In the genomic region with DNA sequence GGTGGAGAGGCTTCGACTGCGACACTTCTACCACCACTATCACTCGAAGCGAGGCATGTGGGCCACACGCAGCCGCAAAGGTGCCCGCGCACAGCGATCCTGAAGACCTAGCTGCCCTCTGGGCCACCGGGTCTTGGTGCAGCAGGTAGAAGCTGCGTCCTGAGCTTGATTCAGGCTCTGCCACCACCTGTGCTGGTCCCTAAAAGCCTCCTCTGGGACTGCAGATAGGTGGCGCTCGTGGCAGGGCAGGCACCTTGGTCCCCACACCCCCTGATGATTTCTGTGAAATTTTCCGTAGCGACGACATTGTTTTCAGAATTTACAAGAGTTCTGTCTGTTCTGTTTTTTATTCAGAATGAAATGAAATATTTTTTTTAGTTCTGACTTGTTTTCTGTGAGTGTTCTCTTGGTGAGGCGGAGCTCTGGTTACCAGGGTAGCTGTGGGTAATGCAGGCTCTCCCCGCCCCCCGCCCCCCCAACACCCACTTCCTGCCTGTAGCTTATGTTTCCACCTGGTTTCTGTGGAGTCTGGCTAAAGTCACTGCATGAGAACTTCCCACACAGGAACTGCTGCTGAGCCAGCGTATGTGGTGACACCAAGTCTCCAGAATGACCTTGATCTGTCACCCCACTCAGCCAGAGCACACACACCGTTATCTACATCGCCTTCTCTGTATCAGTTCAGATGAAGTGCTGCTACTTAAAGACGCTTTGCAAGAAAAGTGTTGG, we compare ENCODE assay signal across 10 mouse cellular contexts. TPM values are rescaled to one million over a fixed set of nuclear protein-coding genes. Genes with fewer than 3 reads are reported as not detected.
DNase-seq lines count a peak whose midpoint lies in the region; ATAC-seq and TF ChIP-seq lines count a peak whose summit lies in the region.
"Had no signal": no experiment of that assay in that cellular context is flagged by ENCODE, and none has a peak within 500 bp of the region (broad histone marks: within the 10 kb centered on the region; RNA-seq: fewer than 3 reads in every experiment).

No protein-coding gene starts in this region.

- no peaks in the 10 kb centered on the region for H3K9me3 ChIP-seq in limb, embryonic 12.5 days
- H3K9me3 ChIP-seq in hindbrain, embryonic 10.5 days = no peaks in the 10 kb centered on the region

- no peak overlapping the region for H3K4me3 ChIP-seq in gastrocnemius, adult 2 months
- H3K4me3 ChIP-seq in testis, adult 2 months (ENCODE audit: control insufficient read depth, low read depth, low read length) = no peak overlapping the region
- no peak overlapping the region for H3K4me3 ChIP-seq in limb, embryonic 12.5 days (replicated peaks)
- H3K4me3 ChIP-seq in olfactory bulb, adult 2 months (ENCODE audit: insufficient read depth, low read depth, low read length) = no peak overlapping the region
- H3K4me3 ChIP-seq in hindbrain, embryonic 10.5 days = no peak overlapping the region

- no peak overlapping the region for H3K9ac ChIP-seq in limb, embryonic 12.5 days (replicated peaks)

- WGBS in limb, embryonic 12.5 days = 29% methylated on average over 23 of the region's 23 CpGs
- WGBS in olfactory bulb, adult 2 months = 45% methylated on average over 23 of the region's 23 CpGs
- 35% methylated on average over 23 of the region's 23 CpGs for WGBS in hindbrain, embryonic 10.5 days

- DNase-seq in gastrocnemius, adult 2 months = no peak
- DNase-seq in gastrocnemius, postnatal 4 days (ENCODE audit: low spot score in 2 of 2) = no peak
- no peak for DNase-seq in testis, postnatal 10 days (ENCODE audit: low spot score)
- no peak for DNase-seq in gastrocnemius, postnatal 25 days
- no peak for DNase-seq in hindbrain, embryonic 10.5 days (ENCODE audit: low spot score)

- TF ChIP-seq POLR2A in testis, adult 2 months (IDR thresholded peaks at IDR 0.05; ENCODE audit: control insufficient read depth, low read depth, low read length) = no peak
- no peak for TF ChIP-seq POLR2A in olfactory bulb, adult 2 months (IDR thresholded peaks at IDR 0.05; ENCODE audit: insufficient read depth, low read depth, low read length)

- H3K36me3 ChIP-seq in testis, adult 2 months (ENCODE audit: control insufficient read depth, insufficient read depth, low read length) = no peaks in the 10 kb centered on the region
- peaks cover 18% of the 10 kb centered on the region for H3K36me3 ChIP-seq in limb, embryonic 12.5 days
- H3K36me3 ChIP-seq in hindbrain, embryonic 10.5 days = peaks cover 17% of the 10 kb centered on the region

- intact Hi-C loops in gastrocnemius, adult 2 months (cut with DNase I) = loop anchor here (5.0 kb wide), 1 partner anchor 105 kb away; no protein-coding TSS in a partner anchor

- no peak overlapping the region for H3K27ac ChIP-seq in gastrocnemius, adult 2 months
- no peak overlapping the region for H3K27ac ChIP-seq in testis, adult 2 months (ENCODE audit: control insufficient read depth, insufficient read depth, low read depth, low read length)
- no peak overlapping the region for H3K27ac ChIP-seq in limb, embryonic 12.5 days
- no peak overlapping the region for H3K27ac ChIP-seq in olfactory bulb, adult 2 months (ENCODE audit: insufficient read depth, low read depth, low read length)
- no peak overlapping the region for H3K27ac ChIP-seq in hindbrain, embryonic 10.5 days

- ATAC-seq in limb, embryonic 12.5 days (ENCODE audit: insufficient number of reproducible peaks, insufficient read depth, low FRiP score, low TSS enrichment, low read depth) = no peak
- ATAC-seq: Patski had no signal

- no peaks in the 10 kb centered on the region for H3K27me3 ChIP-seq in testis, adult 2 months (ENCODE audit: control insufficient read depth, insufficient read depth, low read length)
- peaks cover 32% of the 10 kb centered on the region for H3K27me3 ChIP-seq in limb, embryonic 12.5 days
- peaks cover 47% of the 10 kb centered on the region for H3K27me3 ChIP-seq in hindbrain, embryonic 10.5 days (ENCODE audit: insufficient read depth, poor library complexity, severe bottlenecking)

- peak; percentile 62 for TF ChIP-seq CTCF in gastrocnemius, adult 2 months (IDR thresholded peaks at IDR 0.05)
- TF ChIP-seq CTCF in testis, adult 2 months (IDR thresholded peaks at IDR 0.05; ENCODE audit: control insufficient read depth, insufficient read depth, insufficient replicate concordance, low read depth, low read length) = peak; percentile 49; the same call in 1 of the 2 replicates
- TF ChIP-seq CTCF in olfactory bulb, adult 2 months (IDR thresholded peaks at IDR 0.05; ENCODE audit: insufficient read depth, low read depth, low read length) = peak; percentile 33; the same call in 1 of the 2 replicates

- peaks cover 16% of the 10 kb centered on the region for H3K4me1 ChIP-seq in testis, adult 2 months (ENCODE audit: control insufficient read depth, insufficient read depth, low read length)
- peaks cover 27% of the 10 kb centered on the region for H3K4me1 ChIP-seq in limb, embryonic 12.5 days (replicated peaks)
- peaks cover 15% of the 10 kb centered on the region for H3K4me1 ChIP-seq in olfactory bulb, adult 2 months (ENCODE audit: control insufficient read depth, insufficient read depth, low read length)
- peaks cover 27% of the 10 kb centered on the region for H3K4me1 ChIP-seq in hindbrain, embryonic 10.5 days (replicated peaks)

- 0 out of 2 replicates have a peak overlapping the region, but pooled peaks have one; percentile 17 for H3K4me2 ChIP-seq in limb, embryonic 12.5 days

RNA-seq across cellular contexts. Expression of a gene that starts 5.8 kb away (rescaled TPM):
- total RNA-seq in gastrocnemius, adult 2 months (2021) = not detected
- total RNA-seq in gastrocnemius, postnatal 4 days (2021) = under 1 TPM; 0.25 to 0.54 TPM
- polyA plus RNA-seq in testis, adult 2 months (2012; rRNA removed) = 0.83 and 0.84 TPM in 2 replicates
- 14.6 and 14.9 TPM in 2 replicates for polyA plus RNA-seq in limb, embryonic 12.5 days (2016; fragmentation: Nextera tagmentation; extraction: Ambion mirVana)
- polyA plus RNA-seq in olfactory bulb, adult 2 months (2012; ENCODE audit: insufficient read depth, insufficient read length, low replicate concordance, missing spikeins) = not detected in 2 replicates
- under 1 TPM in 1 of 2 experiments, not detected in 1; 0.29 TPM for total RNA-seq in gastrocnemius, postnatal 25 days (2021)
- 5.1 and 5.2 TPM in 2 replicates for polyA plus RNA-seq in hindbrain, embryonic 10.5 days (2016; fragmentation: Nextera tagmentation; extraction: Ambion mirVana)
- total RNA-seq: layer of hippocampus, adult 18-20 months had no signal

RNA-seq across cellular contexts. Expression of a gene that starts 11.3 kb away (rescaled TPM):
- total RNA-seq in gastrocnemius, adult 2 months (2021) = under 1 TPM; 0.17 to 0.18 TPM
- under 1 TPM; 0.22 to 0.62 TPM for total RNA-seq in gastrocnemius, postnatal 4 days (2021)
- polyA plus RNA-seq in testis, adult 2 months (2012; rRNA removed) = 18.0 and 23.7 TPM in 2 replicates
- 37.3 and 40.1 TPM in 2 replicates for polyA plus RNA-seq in limb, embryonic 12.5 days (2016; fragmentation: Nextera tagmentation; extraction: Ambion mirVana)
- not detected in 2 replicates for polyA plus RNA-seq in olfactory bulb, adult 2 months (2012; ENCODE audit: insufficient read depth, insufficient read length, low replicate concordance, missing spikeins)
- total RNA-seq in gastrocnemius, postnatal 25 days (2021) = not detected
- polyA plus RNA-seq in hindbrain, embryonic 10.5 days (2016; fragmentation: Nextera tagmentation; extraction: Ambion mirVana) = 26.4 and 35.1 TPM in 2 replicates

RNA-seq across cellular contexts. Expression of a gene that starts 28.2 kb away (rescaled TPM):
- 1 to 10 TPM; 1.7 TPM for total RNA-seq in gastrocnemius, adult 2 months (2021)
- total RNA-seq in gastrocnemius, postnatal 4 days (2021) = 1 to 10 TPM; 2.9 to 3.7 TPM
- polyA plus RNA-seq in testis, adult 2 months (2012; rRNA removed) = 3.9 and 5.4 TPM in 2 replicates
- 2.2 and 2.5 TPM in 2 replicates for polyA plus RNA-seq in limb, embryonic 12.5 days (2016; fragmentation: Nextera tagmentation; extraction: Ambion mirVana)
- not detected in 2 replicates for polyA plus RNA-seq in olfactory bulb, adult 2 months (2012; ENCODE audit: insufficient read depth, insufficient read length, low replicate concordance, missing spikeins)
- 1 to 10 TPM; 1.4 to 2.4 TPM for total RNA-seq in gastrocnemius, postnatal 25 days (2021)
- 1.9 and 2.7 TPM in 2 replicates for polyA plus RNA-seq in hindbrain, embryonic 10.5 days (2016; fragmentation: Nextera tagmentation; extraction: Ambion mirVana)

RNA-seq across cellular contexts. Expression of a gene that starts 43.2 kb away (rescaled TPM):
- not detected for total RNA-seq in gastrocnemius, adult 2 months (2021)
- not detected for total RNA-seq in gastrocnemius, postnatal 4 days (2021)
- not detected in 2 replicates for polyA plus RNA-seq in testis, adult 2 months (2012; rRNA removed)
- polyA plus RNA-seq in limb, embryonic 12.5 days (2016; fragmentation: Nextera tagmentation; extraction: Ambion mirVana) = not detected in 2 replicates
- not detected in 2 replicates for polyA plus RNA-seq in olfactory bulb, adult 2 months (2012; ENCODE audit: insufficient read depth, insufficient read length, low replicate concordance, missing spikeins)
- total RNA-seq in gastrocnemius, postnatal 25 days (2021) = not detected
- polyA plus RNA-seq in hindbrain, embryonic 10.5 days (2016; fragmentation: Nextera tagmentation; extraction: Ambion mirVana) = not detected in 2 replicates
- total RNA-seq: layer of hippocampus, adult 18-20 months had no signal
- polyA plus RNA-seq: Patski had no signal

RNA-seq across cellular contexts. Expression of a gene that starts 45.4 kb away (rescaled TPM):
- total RNA-seq in gastrocnemius, adult 2 months (2021) = not detected
- not detected for total RNA-seq in gastrocnemius, postnatal 4 days (2021)
- polyA plus RNA-seq in testis, adult 2 months (2012; rRNA removed) = 0.30 and 0.32 TPM in 2 replicates
- polyA plus RNA-seq in limb, embryonic 12.5 days (2016; fragmentation: Nextera tagmentation; extraction: Ambion mirVana) = 1.6 and 2.0 TPM in 2 replicates
- polyA plus RNA-seq in olfactory bulb, adult 2 months (2012; ENCODE audit: insufficient read depth, insufficient read length, low replicate concordance, missing spikeins) = not detected in 2 replicates
- total RNA-seq in gastrocnemius, postnatal 25 days (2021) = not detected
- polyA plus RNA-seq in hindbrain, embryonic 10.5 days (2016; fragmentation: Nextera tagmentation; extraction: Ambion mirVana) = 0.20 and 1.6 TPM in 2 replicates
- total RNA-seq: layer of hippocampus, adult 18-20 months had no signal

Comparison
In these comparisons a context has a peak if more than half of its experiments do, and no peak if none do; other contexts are left out.
1. RNA of a gene that starts 11.3 kb away (polyA plus RNA-seq): 37.3 to 40.1 TPM in limb, embryonic 12.5 days, 26.4 to 35.1 TPM in hindbrain, embryonic 10.5 days and 18.0 to 23.7 TPM in testis, adult 2 months; not detected in olfactory bulb, adult 2 months; every median in the first group is over 10 times any median in the second.
2. Peak in every context shown above with its lines, with median percentiles within 50 percentile points of each other: CTCF ChIP-seq.